Mouse (Mus musculus): ENCODE data around the gene Lcmt1.

- TF ChIP-seq CTCF (IDR thresholded peaks at IDR 0.05; ENCODE audit: low read depth, low read length) (no peak), POLR2A (IDR thresholded peaks at IDR 0.05; ENCODE audit: extremely low read depth, insufficient read depth, low read length) (no peak)
Measured at GRCm38 (mm10) chr7:123363971-123364370, 5.6 kb upstream of the Lcmt1 start.
